Mouse (Mus musculus) embryonic fibroblast, embryonic 13.5 days (primary cell): ENCODE results near the gene Abtb1. TPM values are rescaled to one million over a fixed set of nuclear protein-coding genes. Genes with fewer than 3 reads are reported as not detected.
A peak's percentile ranks its signal among the peaks of the same experiment; 100 is the strongest.

ENCODE experiments used
- H3K27ac ChIP-seq: 2 replicates; pipeline ENCODE4 v1.5.1; 2012; ENCODE audit warnings: low read length, control low read depth, inconsistent platforms; ENCODE audit not compliant: insufficient read depth
- H3K4me1 ChIP-seq: 2 replicates; pipeline ENCODE4 v1.6.1; 2011; ENCODE audit warnings: low read length; ENCODE audit not compliant: control insufficient read depth, insufficient read depth
- H3K4me3 ChIP-seq: 2 replicates; pipeline ENCODE4 v1.5.1; 2011; ENCODE audit warnings: mild to moderate bottlenecking, control low read depth, low read length; ENCODE audit not compliant: insufficient read depth
- CTCF ChIP-seq: IDR thresholded peaks from 2 replicates; pipeline ENCODE4 v1.5.1; 2011; ENCODE audit warnings: mild to moderate bottlenecking, control low read depth, low read length, moderate library complexity, borderline replicate concordance; ENCODE audit not compliant: insufficient read depth
- POLR2A ChIP-seq: IDR thresholded peaks from 2 replicates; pipeline ENCODE4 v1.6.1; 2011; ENCODE audit warnings: low read depth, mild to moderate bottlenecking, control low read depth, low read length, moderate library complexity
- polyA plus RNA-seq: library from polyadenylated mRNA; stranded (reverse); fragments of >200 nt; gene quantifications from 2 replicates; pipeline ENCODE4 v1.2.4, GENCODE M21; 2011; ENCODE audit warnings: low read depth; ENCODE audit not compliant: missing spikeins, insufficient read length

The Abtb1 gene
- polyA plus RNA-seq, 1 experiment = 5.3 TPM

GRCm38 (mm10) chr6:88793243-88793642, 48.5 kb downstream of the Abtb1 start:
- Histone ChIP-seq H3K27ac (no peak overlapping the region), H3K4me3 (no peak overlapping the region), H3K4me1 (no peaks in the 10 kb centered on the region)
- TF ChIP-seq POLR2A = no peak
- no peak for TF ChIP-seq CTCF

GRCm38 (mm10) chr6:88792147-88792691, 49.6 kb downstream of the Abtb1 start:
- Histone ChIP-seq H3K27ac (no peak overlapping the region), H3K4me1 (no peaks in the 10 kb centered on the region; the same call in 1 of the 2 replicates)
- TF ChIP-seq CTCF = no peak
- TF ChIP-seq POLR2A = no peak

GRCm38 (mm10) chr6:88791299-88791698, 50.5 kb downstream of the Abtb1 start:
- TF ChIP-seq CTCF = no peak
- no peak for TF ChIP-seq POLR2A

More at GRCm38 (mm10) chr6:88792147-88792691, 49.6 kb downstream of the Abtb1 start:
- no peak overlapping the region for H3K4me3 ChIP-seq

GRCm38 (mm10) chr6:88788219-88788618, 53.6 kb downstream of the Abtb1 start:
- Histone ChIP-seq H3K27ac (no peak overlapping the region), H3K4me1 (no peaks in the 10 kb centered on the region; the same call in 1 of the 2 replicates), H3K4me3 (no peak overlapping the region)
- TF ChIP-seq CTCF (no peak), POLR2A (no peak)

More at GRCm38 (mm10) chr6:88791299-88791698, 50.5 kb downstream of the Abtb1 start:
- Histone ChIP-seq H3K4me3 (no peak overlapping the region), H3K27ac (no peak overlapping the region), H3K4me1 (no peaks in the 10 kb centered on the region; the same call in 1 of the 2 replicates)

GRCm38 (mm10) chr6:88787496-88787895, 54.3 kb downstream of the Abtb1 start:
- H3K4me3 ChIP-seq = no peak overlapping the region
- peak overlapping the region; percentile 44 for H3K27ac ChIP-seq
- H3K4me1 ChIP-seq = no peaks in the 10 kb centered on the region; the same call in 1 of the 2 replicates
- TF ChIP-seq CTCF (no peak), POLR2A (no peak)

- Histone ChIP-seq H3K4me1 (no peaks in the 10 kb centered on the region; the same call in 1 of the 2 replicates), H3K4me3 (no peak overlapping the region), H3K27ac (peak overlapping the region; percentile 6; the same call in 1 of the 2 replicates)
- no peak for TF ChIP-seq POLR2A
- TF ChIP-seq CTCF = no peak
Measured at GRCm38 (mm10) chr6:88786732-88787445, 54.9 kb downstream of the Abtb1 start.

Other genes starting within 250 kb of the Abtb1 start
- not detected in 2 replicates for gene Kbtbd12, start 204.0 kb downstream of the Abtb1 start, polyA plus RNA-seq
- gene Mgll, start 117.6 kb downstream of the Abtb1 start, polyA plus RNA-seq = 16.0 and 19.9 TPM in 2 replicates
- 9.3 and 13.9 TPM in 2 replicates for gene Podxl2, start 33.1 kb upstream of the Abtb1 start, polyA plus RNA-seq
- 31.6 and 42.3 TPM in 2 replicates for gene Mcm2, start 56.8 kb upstream of the Abtb1 start, polyA plus RNA-seq
- 29.2 and 31.0 TPM in 2 replicates for gene Tpra1, start 60.3 kb upstream of the Abtb1 start, polyA plus RNA-seq